Mouse (Mus musculus) lung, adult 2 months (tissue): Measurements from ENCODE around the gene Als2cr12.
"Not testable (repeated sequence)": the region's sequence is repeated elsewhere in the genome, so short reads cannot be mapped to it uniquely, and the experiment has no call there.

Source experiments
- CTCF ChIP-seq: fragments of 200-500 bp; IDR thresholded peaks from 2 replicates; pipeline ENCODE4 v1.5.1; 2011; ENCODE audit warnings: mild to moderate bottlenecking, low read length, control low read depth; ENCODE audit not compliant: insufficient read depth
- POLR2A ChIP-seq: fragments of 200-500 bp; IDR thresholded peaks from 2 replicates; pipeline ENCODE4 v1.6.1; 2011; ENCODE audit warnings: low read depth, mild to moderate bottlenecking, control low read depth, low read length, borderline replicate concordance; ENCODE audit errors: extremely low read depth

GRCm38 (mm10) chr1:58700580-58701162, 4.9 kb upstream of the Als2cr12 start:
- not testable (repeated sequence) for TF ChIP-seq CTCF, POLR2A
